Mouse (Mus musculus) gonadal fat pad, adult 2 months (tissue): ENCODE measurements at regions not wholly inside any gene's neighbourhood (a gene's known extent, or its start where the extent isn't known, plus 50 kb on each side); places are given as distances from the start of the nearest gene placed in this dataset.
A peak's percentile ranks its signal among the peaks of the same experiment; 100 is the strongest.

Experiments
- DNase-seq: peaks from one replicate; pipeline ENCODE4 v3.0.0-alpha.2; 2012; ENCODE audit warnings: low read depth

DNA sequence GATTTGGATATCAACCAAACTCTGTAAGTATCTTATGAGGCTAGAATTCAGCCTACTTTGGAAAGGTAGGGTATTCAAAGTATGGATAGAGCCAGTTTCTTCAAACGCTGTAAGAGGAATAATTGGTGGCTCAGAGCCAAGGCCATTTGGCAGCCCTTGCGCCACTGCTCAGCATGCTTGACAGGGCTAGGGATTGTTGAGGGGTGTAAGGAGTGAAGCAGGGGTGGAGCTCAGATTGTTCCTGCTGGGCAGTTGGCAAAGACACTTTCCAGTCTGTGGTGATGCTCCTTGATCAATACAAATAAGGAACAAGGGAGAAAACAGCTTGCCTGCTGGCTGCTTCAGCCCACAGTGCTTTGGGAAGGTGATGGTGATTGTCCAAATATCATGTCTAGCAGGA is 181.9 kb downstream of the Kcna5 start:
- no peak for DNase-seq

GRCm38 (mm10) chr6:126350476-126350875 is 183.8 kb upstream of the Ntf3 start:
- DNase-seq, result no peak

- no peak for DNase-seq
Observed at GRCm38 (mm10) chr6:126349905-126350304, 183.2 kb upstream of the Ntf3 start.

- no peak for DNase-seq
Observed at GRCm38 (mm10) chr6:126345221-126345620, 178.5 kb upstream of the Ntf3 start.

GRCm38 (mm10) chr6:126340098-126340610 is 173.4 kb upstream of the Ntf3 start:
- no peak for DNase-seq

DNA sequence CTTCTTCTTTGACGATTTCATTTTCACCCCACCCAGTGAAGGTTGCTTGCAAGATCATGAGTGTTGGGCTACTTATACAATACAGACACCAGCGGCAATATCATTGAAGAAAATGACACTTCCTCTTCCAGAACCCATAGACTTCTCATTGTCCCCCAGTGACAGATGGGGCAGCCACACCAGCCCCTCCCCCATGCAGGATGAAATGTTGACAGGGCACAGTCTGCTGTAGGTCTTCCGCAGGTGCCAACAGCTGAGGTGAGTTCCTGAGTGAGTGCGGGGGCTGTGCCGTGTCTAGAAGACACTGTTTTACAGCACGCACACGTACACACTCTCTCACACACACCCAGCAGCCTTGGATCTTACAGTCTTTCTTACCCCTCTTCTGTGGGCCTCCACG is 171.0 kb upstream of the Ntf3 start:
- no peak for DNase-seq

DNA sequence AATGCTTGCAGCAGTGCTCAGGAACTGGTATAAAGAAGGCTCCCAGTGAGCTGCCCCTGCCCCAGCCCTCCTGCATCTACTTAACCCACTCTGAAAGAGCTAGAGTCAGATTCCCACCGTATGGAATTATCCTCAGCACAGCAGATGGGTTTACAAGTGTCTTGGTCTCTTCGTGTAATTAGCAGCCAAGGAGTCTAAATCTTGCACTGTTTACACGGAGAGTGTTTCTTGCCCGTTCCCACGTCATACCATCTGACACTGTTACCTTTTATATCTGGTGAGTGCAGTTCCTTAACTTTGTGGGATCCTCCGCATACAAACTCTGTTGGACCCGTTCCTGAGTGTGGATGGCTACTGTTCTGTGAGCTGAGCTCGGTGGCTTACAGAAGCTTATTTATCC is 167.5 kb upstream of the Ntf3 start:
- no peak for DNase-seq

- no peak for DNase-seq
Observed at GRCm38 (mm10) chr6:126327187-126327586, 160.5 kb upstream of the Ntf3 start.

GRCm38 (mm10) chr6:126318523-126318922 is 151.8 kb upstream of the Ntf3 start:
- no peak for DNase-seq

DNA sequence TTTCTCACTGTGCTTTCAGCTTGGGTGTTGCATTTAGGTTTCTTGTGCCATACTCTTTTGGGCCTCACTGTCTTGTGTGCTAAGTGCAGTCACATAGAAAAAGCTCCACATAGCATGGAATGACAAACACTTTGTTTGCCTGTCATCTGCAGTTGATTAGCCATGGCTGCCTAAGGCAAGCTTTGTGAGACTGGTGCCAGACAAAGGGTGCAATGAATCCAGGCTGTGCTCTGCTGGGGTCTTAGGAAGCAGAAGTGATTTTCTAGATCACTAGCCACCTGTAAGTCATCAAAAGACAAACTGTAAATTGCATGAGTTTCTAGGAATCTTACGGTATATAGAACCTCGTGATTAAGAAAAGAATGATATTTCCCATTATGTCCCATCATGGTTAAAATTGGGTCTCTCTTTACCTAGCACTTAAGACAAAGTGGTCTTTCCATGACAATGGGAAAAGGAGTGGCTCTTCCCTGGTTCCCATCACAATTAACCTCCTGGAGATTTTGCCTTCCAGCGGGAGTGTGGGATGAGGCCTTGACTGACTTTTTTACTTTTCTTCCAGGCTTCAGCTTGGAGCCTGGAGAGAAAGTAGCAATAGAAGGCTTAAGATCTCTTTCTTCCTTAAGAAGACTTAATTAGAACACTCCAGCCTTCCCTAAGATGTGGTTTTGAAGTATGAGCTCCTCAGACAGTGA is 144.2 kb upstream of the Ntf3 start:
- DNase-seq, result no peak

GRCm38 (mm10) chr6:126303086-126303485 is 136.4 kb upstream of the Ntf3 start:
- peak; percentile 77 for DNase-seq

DNA sequence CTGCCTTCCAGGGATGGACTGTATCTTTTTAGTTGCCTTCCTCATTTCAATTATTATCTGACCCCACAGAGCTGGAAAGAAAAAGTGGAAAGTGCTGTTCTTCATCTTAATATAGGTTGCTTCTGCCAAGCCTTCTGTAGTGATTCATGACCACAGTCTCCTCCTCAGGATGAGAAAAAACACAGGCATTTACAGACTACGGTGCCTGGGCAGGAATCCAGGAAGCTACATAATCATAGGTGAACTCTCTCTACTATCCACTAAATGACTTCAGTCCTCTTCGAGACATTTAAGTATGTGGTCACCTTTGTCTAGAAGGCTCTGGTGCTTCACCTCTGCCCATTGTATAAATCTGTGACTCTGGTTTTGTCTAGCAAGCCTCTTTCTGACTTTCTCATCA is 124.9 kb upstream of the Ntf3 start:
- DNase-seq, result no peak

- DNase-seq, result no peak
Observed at GRCm38 (mm10) chr6:126287166-126287565, 120.5 kb upstream of the Ntf3 start.

- no peak for DNase-seq
Observed at GRCm38 (mm10) chr6:126286201-126286600, 119.5 kb upstream of the Ntf3 start.

- DNase-seq, result no peak
Observed at GRCm38 (mm10) chr6:126284409-126284808, 117.7 kb upstream of the Ntf3 start.

DNA sequence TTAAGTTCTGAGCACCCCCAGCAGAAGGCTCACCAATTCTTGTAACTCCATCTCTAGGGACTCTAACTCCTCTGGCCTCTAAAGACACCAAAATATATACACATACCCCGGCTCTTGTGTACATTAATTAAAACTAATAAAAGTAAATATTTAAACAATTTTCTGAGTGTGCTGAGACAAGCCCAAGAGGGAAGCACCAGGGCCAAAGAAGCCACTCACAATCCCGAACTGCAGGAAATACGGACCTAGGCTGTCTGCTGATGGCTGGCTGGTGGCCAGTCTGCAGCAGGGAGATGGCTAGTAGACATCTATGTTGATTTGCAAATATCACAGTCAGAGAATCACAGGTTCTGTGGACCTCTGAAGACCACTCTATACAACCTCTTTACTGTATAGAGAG is 113.6 kb upstream of the Ntf3 start:
- DNase-seq, result no peak

DNA sequence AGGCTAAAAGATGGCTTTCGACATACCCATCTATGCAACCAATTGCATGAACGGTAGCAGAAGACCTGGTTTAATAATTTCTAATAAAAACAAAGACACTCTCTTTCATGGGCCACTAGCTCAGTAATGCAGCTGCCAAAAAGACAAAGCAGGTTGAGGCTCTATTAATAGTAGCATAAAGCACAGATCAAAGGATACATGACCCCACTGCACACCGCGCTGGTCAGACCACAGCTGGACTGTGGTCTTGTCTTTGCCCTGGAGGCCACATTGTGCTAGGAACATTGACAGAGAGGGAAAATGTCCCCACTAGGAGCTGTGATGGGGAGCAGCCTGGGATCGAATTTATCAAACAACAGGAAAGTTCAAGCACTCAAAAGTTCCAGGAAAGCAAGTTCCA is 79.3 kb upstream of the Ntf3 start:
- DNase-seq, result no peak

DNA sequence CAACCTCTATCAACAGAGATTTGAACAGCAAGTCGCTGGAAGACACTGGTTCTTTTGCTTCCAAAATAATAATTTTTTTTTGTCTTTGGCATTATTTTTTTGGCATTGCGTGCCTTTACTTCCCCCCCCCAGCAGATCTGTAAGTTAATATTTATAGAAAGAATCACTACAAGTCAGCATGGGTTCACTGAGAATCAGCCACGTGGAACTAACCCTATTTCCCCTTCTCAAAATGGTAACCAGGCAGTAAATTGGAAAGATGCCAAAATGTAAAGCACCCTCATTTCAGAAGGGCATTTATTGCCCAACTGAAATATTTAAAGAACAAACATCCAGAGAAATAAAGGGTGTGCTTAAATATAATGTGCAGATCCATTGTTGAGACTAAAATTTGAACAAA is 78.7 kb upstream of the Ntf3 start:
- no peak for DNase-seq

DNA sequence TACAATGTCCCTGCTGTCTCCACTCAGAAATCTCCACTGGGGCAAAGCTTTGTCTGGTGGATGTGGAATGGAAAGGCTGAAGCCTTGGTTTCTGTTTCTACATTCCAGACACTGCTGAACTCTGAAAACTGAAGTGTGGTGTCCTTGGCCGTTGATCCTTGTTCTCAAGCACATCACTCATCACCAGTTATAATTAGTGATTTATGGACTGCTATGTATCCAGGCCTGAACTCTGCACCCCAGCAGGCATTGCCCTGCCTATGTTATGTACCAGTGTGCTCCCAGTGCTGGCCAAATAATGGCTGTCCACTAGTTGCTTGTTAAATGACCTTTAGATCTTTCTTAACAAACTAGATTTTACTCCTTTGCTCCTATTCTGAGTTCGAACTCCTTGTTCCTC is 75.6 kb upstream of the Ntf3 start:
- DNase-seq, result no peak

- DNase-seq, result no peak
Observed at GRCm38 (mm10) chr6:126240256-126240655, 73.5 kb upstream of the Ntf3 start.
